ENCODE assay signal across 14 mouse cellular contexts in genomic region chr9:71535730-71536129, GRCm38 (mm10).
"Had no signal": no experiment of that assay in that cellular context is flagged by ENCODE, and none has a peak within 500 bp of the region (broad histone marks: within the 10 kb centered on the region; RNA-seq: fewer than 3 reads in every experiment).

No protein-coding gene starts in this region.

- DNase-seq: retina, postnatal 1 day; right cerebral cortex, postnatal 14 days; right cerebral cortex, postnatal 4 days; spleen, adult 18-20 months; thymus, adult 18-20 months; thymus, adult 2 months; thymus, postnatal 14 days; thymus, postnatal 25 days; thymus, postnatal 36 days; thymus, postnatal 4 days had no signal

- H3K4me1 ChIP-seq: neural tube, embryonic 12.5 days; neural tube, embryonic 13.5 days; neural tube, embryonic 15.5 days; stomach, embryonic 15.5 days had no signal

- H3K4me2 ChIP-seq: neural tube, embryonic 12.5 days; neural tube, embryonic 13.5 days; neural tube, embryonic 15.5 days; stomach, embryonic 15.5 days had no signal

- H3K9ac ChIP-seq: neural tube, embryonic 12.5 days; neural tube, embryonic 13.5 days; neural tube, embryonic 15.5 days; stomach, embryonic 15.5 days had no signal

- H3K36me3 ChIP-seq: neural tube, embryonic 12.5 days; neural tube, embryonic 13.5 days; neural tube, embryonic 15.5 days; stomach, embryonic 15.5 days had no signal

- H3K27ac ChIP-seq: neural tube, embryonic 12.5 days; neural tube, embryonic 15.5 days; stomach, embryonic 15.5 days had no signal

- H3K9me3 ChIP-seq: neural tube, embryonic 12.5 days; neural tube, embryonic 13.5 days; neural tube, embryonic 15.5 days; stomach, embryonic 15.5 days had no signal

- H3K27me3 ChIP-seq: neural tube, embryonic 12.5 days; neural tube, embryonic 13.5 days; stomach, embryonic 15.5 days had no signal

- H3K4me3 ChIP-seq: neural tube, embryonic 12.5 days; neural tube, embryonic 13.5 days; neural tube, embryonic 15.5 days; stomach, embryonic 15.5 days had no signal
